Mouse (Mus musculus) stomach, embryonic 14.5 days (tissue): ENCODE measurements around the gene Rpa1. TPM values are rescaled to one million over a fixed set of nuclear protein-coding genes. Genes with fewer than 3 reads are reported as not detected.

Experiments
- ATAC-seq: fragments of 200-750 bp; cut with Nextera tagmentation; 2 replicates; pipeline ENCODE4 v1.8.0; 2017; ENCODE audit warnings: low read depth, moderate TSS enrichment; ENCODE audit not compliant: insufficient number of reproducible peaks, insufficient read depth, low FRiP score
- H3K27ac ChIP-seq: fragments of 300-500 bp; sonication (generic); 2 replicates; pipeline ENCODE4 v1.5.1; 2014; ENCODE audit warnings: mild to moderate bottlenecking, low read length, moderate library complexity, mixed read lengths
- H3K27me3 ChIP-seq: fragments of 300-500 bp; sonication (generic); 2 replicates; pipeline ENCODE4 v1.6.1; 2014; ENCODE audit warnings: low read length, control low read depth, mixed read lengths; ENCODE audit not compliant: control insufficient read depth, insufficient read depth
- H3K36me3 ChIP-seq: fragments of 300-500 bp; sonication (generic); 2 replicates; pipeline ENCODE4 v1.6.1; 2014; ENCODE audit warnings: mild to moderate bottlenecking, control low read depth, low read length, moderate library complexity, mixed read lengths; ENCODE audit not compliant: control insufficient read depth, insufficient read depth
- H3K4me1 ChIP-seq: fragments of 300-500 bp; sonication (generic); 2 replicates; pipeline ENCODE4 v1.6.1; 2014; ENCODE audit warnings: low read length, control low read depth, mixed read lengths; ENCODE audit not compliant: control insufficient read depth, insufficient read depth
- H3K4me2 ChIP-seq: fragments of 300-500 bp; sonication (generic); replicated peaks from 2 replicates; pipeline ENCODE4 v1.6.1; 2014; ENCODE audit warnings: low read depth, low read length, control low read depth
- H3K4me3 ChIP-seq: fragments of 300-500 bp; sonication (generic); 2 replicates; pipeline ENCODE4 v1.5.1; 2014; ENCODE audit warnings: low read depth, low read length, control low read depth
- H3K9ac ChIP-seq: fragments of 300-500 bp; sonication (generic); replicated peaks from 2 replicates; pipeline ENCODE4 v1.6.1; 2014; ENCODE audit warnings: low read depth, mild to moderate bottlenecking, control low read depth, low read length, moderate library complexity, mixed read lengths
- H3K9me3 ChIP-seq: fragments of 300-500 bp; sonication (generic); 2 replicates; pipeline ENCODE4 v1.6.1; 2016; ENCODE audit warnings: low read depth, low read length, control low read depth; ENCODE audit not compliant: control insufficient read depth
- WGBS: fragments of 180-500 bp; shearing (Covaris S2); extraction: QIAGEN DNeasy Blood & Tissue Kit; methylation state at CpG from one replicate; pipeline ENCODE4 v1.1.7; 2014; 5-methylcytosine and 5-hydroxymethylcytosine counted together
- polyA plus RNA-seq: library from polyadenylated mRNA; unstranded; fragments of >200 nt; fragmentation: Nextera tagmentation; extraction: Ambion mirVana; gene quantifications from 2 replicates; pipeline ENCODE4 v1.2.1, GENCODE M21; 2014

The Rpa1 gene
- polyA plus RNA-seq, 1 experiment from 2014 or later: 121 TPM

DNA sequence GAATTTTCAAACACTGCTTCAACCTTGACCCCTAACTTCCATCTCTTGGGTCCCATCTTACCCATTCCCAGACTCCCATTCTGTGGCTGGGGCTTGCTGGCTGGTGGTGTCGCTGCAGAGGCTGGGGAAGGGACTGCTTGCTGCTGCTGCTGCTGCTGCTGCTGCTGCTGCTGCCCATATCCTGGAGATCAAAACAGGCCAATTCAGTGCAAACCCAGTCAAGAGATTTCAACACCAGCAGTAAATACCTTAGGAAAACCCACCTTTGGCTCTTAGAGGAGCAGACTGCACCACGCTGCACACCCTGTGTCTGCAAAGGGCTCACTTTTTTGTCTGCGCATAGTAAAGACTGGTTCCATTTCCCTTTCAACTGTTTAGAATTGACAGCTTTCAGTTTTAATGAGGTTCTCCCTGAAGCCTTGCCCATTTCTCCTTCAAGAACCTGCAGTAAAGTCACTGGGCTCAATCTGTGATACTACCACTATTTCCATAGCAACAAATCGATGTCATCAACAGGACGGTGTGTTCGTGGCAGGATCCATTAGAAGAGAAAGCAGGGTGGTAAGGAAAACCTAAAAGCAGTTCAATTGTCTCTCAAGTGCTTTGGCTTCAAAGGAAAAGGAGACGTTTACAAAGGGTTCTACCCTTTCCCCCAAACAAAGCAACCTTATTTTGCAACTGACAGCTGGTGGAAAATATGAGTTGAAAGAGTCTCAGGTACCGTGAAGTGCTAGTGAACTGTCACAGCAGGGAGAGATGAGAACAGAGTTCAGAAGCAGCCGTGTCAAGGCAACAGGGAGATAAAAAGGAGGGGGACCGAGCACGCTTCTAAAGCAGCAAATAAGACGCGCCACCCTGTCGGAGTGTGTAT, 29.5 kb downstream of the Rpa1 start:
- WGBS: 57% methylated on average over 14 of the region's 14 CpGs
- Histone ChIP-seq H3K4me2 (no peak overlapping the region), H3K4me3 (no peak overlapping the region), H3K9me3 (no peaks in the 10 kb centered on the region), H3K27ac (no peak overlapping the region), H3K27me3 (no peaks in the 10 kb centered on the region), H3K36me3 (peaks cover 27% of the 10 kb centered on the region), H3K4me1 (0 out of 2 replicates have a peak, but pooled peaks cover 4% of the 10 kb centered on the region), H3K9ac (no peak overlapping the region)
- no peak for ATAC-seq

DNA sequence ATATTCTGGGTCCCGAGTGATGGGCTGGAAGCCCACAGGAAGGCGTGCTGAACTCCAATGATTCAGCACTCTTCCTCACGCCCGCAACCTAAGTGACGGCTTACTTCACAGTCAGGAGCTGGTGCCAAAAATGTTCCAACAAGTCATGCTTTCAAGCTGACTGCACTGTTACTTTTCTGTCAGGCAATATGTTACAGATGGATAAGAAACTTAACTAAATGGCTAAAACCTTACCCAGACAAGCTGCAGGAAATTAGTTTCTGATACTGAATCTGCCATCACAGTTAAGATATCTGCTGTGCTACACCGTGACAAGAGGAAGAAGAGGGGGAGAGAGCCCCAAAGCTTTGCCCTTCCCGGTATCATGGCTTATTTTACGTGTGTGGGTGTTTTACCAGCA, 34.3 kb downstream of the Rpa1 start:
- no peaks in the 10 kb centered on the region for H3K9me3 ChIP-seq
- WGBS: 89% methylated on average over 8 of the region's 8 CpGs
- H3K9ac ChIP-seq: no peak overlapping the region
- H3K4me2 ChIP-seq: no peak overlapping the region
- no peaks in the 10 kb centered on the region for H3K4me1 ChIP-seq
- H3K27ac ChIP-seq: no peak overlapping the region
- H3K36me3 ChIP-seq: peaks cover 65% of the 10 kb centered on the region
- H3K4me3 ChIP-seq: no peak overlapping the region
- H3K27me3 ChIP-seq: no peaks in the 10 kb centered on the region
- no peak for ATAC-seq

GRCm38 (mm10) chr11:75311751-75312150, 36.4 kb downstream of the Rpa1 start:
- no peak for ATAC-seq
- H3K27ac ChIP-seq: no peak overlapping the region
- H3K27me3 ChIP-seq: no peaks in the 10 kb centered on the region
- no peak overlapping the region for H3K4me2 ChIP-seq
- H3K4me3 ChIP-seq: no peak overlapping the region
- H3K4me1 ChIP-seq: no peaks in the 10 kb centered on the region
- no peaks in the 10 kb centered on the region for H3K9me3 ChIP-seq
- peaks cover 76% of the 10 kb centered on the region for H3K36me3 ChIP-seq
- H3K9ac ChIP-seq: no peak overlapping the region
- 89% methylated on average over 6 of the region's 6 CpGs for WGBS

DNA sequence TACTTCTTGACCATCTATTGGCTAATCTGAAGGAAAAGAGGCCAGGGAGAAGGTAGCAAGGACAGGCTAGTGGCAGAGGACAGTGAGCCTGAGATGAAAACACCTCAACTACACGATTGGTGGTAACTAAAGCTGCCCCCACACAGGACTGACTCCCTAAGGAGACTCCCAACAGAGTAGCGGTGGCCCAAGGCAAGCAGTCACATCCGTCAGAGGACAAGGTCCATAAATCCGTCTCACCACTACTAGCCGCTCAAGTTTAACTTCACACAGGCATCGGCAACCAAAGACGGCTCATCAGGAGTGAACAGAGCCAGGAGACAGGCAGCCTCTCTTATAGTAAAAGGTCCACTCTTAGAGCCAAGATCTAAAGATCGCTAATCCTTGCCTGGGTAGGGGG, 37.3 kb downstream of the Rpa1 start:
- H3K36me3 ChIP-seq: peaks cover 77% of the 10 kb centered on the region

GRCm38 (mm10) chr11:75308650-75309049, 39.5 kb downstream of the Rpa1 start:
- Histone ChIP-seq H3K9ac (no peak overlapping the region), H3K4me3 (no peak overlapping the region), H3K4me2 (no peak overlapping the region), H3K9me3 (no peaks in the 10 kb centered on the region), H3K4me1 (no peaks in the 10 kb centered on the region), H3K27me3 (no peaks in the 10 kb centered on the region), H3K36me3 (peaks cover 75% of the 10 kb centered on the region), H3K27ac (no peak overlapping the region)
- ATAC-seq: no peak
- 85% methylated on average over 4 of the region's 4 CpGs for whole genome bisulfite sequencing

More for the DNA sequence above, 37.3 kb downstream of the Rpa1 start:
- Histone ChIP-seq H3K27me3 (no peaks in the 10 kb centered on the region), H3K27ac (no peak overlapping the region), H3K4me2 (no peak overlapping the region), H3K4me1 (no peaks in the 10 kb centered on the region), H3K4me3 (no peak overlapping the region), H3K9me3 (no peaks in the 10 kb centered on the region), H3K9ac (no peak overlapping the region)
- no peak for ATAC-seq
- 89% methylated on average over 8 of the region's 8 CpGs for WGBS

- H3K9ac ChIP-seq: no peak overlapping the region
- no peak overlapping the region for H3K27ac ChIP-seq
- no peak overlapping the region for H3K4me3 ChIP-seq
- no peaks in the 10 kb centered on the region for H3K9me3 ChIP-seq
- H3K4me1 ChIP-seq: no peaks in the 10 kb centered on the region
- WGBS: 91% methylated on average over 9 of the region's 9 CpGs
- no peaks in the 10 kb centered on the region for H3K27me3 ChIP-seq
- no peak for ATAC-seq
- no peak overlapping the region for H3K4me2 ChIP-seq
- H3K36me3 ChIP-seq: peaks cover 73% of the 10 kb centered on the region
Measured at GRCm38 (mm10) chr11:75304797-75305196, 43.3 kb downstream of the Rpa1 start.

GRCm38 (mm10) chr11:75300954-75301353, 47.2 kb downstream of the Rpa1 start:
- Histone ChIP-seq H3K4me3 (no peak overlapping the region), H3K9me3 (no peaks in the 10 kb centered on the region), H3K4me2 (no peak overlapping the region), H3K27me3 (no peaks in the 10 kb centered on the region), H3K4me1 (no peaks in the 10 kb centered on the region), H3K9ac (no peak overlapping the region), H3K27ac (no peak overlapping the region), H3K36me3 (peaks cover 47% of the 10 kb centered on the region)
- WGBS: 85% methylated on average over 9 of the region's 9 CpGs
- ATAC-seq: no peak

- Histone ChIP-seq H3K27me3 (no peaks in the 10 kb centered on the region), H3K4me2 (no peak overlapping the region), H3K36me3 (peaks cover 35% of the 10 kb centered on the region), H3K4me1 (no peaks in the 10 kb centered on the region), H3K27ac (no peak overlapping the region), H3K9ac (no peak overlapping the region), H3K4me3 (no peak overlapping the region), H3K9me3 (no peaks in the 10 kb centered on the region)
- ATAC-seq: no peak
- 83% methylated on average over 10 of the region's 10 CpGs for WGBS
Measured at GRCm38 (mm10) chr11:75299786-75300185, 48.3 kb downstream of the Rpa1 start.
